ENCODE assay signal across 16 mouse cellular contexts in the genomic region with DNA sequence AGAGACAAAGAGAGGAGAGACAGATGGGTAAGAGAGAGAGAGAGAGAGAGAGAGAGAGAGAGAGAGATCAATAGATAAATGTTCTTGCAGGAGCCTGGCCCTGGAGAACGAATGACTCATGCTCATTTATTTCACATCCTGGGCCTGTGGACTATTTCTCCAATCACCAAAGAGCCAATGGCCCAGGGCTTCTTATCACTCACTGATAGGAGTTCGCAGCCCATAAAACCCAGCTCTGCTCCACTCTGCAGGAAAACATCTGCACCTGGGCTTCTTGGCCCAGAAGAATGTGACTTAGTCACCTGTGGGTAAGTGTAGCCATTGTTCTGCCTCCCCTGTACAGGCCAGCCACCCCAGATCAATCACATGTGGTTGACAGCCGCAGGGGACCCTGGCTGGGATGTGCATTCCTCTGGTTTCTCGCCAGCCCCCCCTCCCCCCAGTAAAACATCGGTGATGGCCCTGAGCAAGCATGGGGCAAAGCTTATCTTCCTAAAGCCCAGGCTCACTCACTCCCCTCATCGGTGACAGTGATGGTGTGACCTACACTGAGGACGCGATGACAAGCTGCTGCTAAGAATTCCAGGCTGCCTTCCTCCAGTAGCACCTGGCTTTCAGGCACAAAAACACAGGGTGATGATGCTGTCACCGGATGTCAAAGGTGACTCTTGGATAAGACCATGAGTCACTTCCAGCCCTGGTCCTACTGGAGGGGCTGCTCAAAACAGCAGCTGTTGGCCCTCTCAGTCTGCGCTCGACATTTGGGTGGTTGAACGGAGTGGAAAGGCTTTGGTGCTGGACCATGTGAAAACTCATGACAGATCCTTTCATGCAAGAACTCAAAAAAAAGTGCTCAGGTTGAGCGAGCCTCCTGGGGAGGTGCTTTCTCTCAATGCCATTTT.
DNase-seq lines count a peak whose midpoint lies in the region; ATAC-seq and TF ChIP-seq lines count a peak whose summit lies in the region.
"Had no signal": no experiment of that assay in that cellular context is flagged by ENCODE, and none has a peak within 500 bp of the region (broad histone marks: within the 10 kb centered on the region; RNA-seq: fewer than 3 reads in every experiment).

No protein-coding gene starts in this region.

- DNase-seq in adrenal gland, adult (ENCODE audit: inconsistent age in 2 of 2, low spot score in 1 of 2) = peak; percentile 39 to 74
- no peak for DNase-seq in adrenal gland, postnatal 14 days
- DNase-seq in kidney, adult 11 months = no peak
- peak; percentile 18 for DNase-seq in fat pad, adult 2 months (ENCODE audit: extremely low read depth, low read depth, low spot score)
- DNase-seq in cerebellum, adult 9-11 months = no peak
- no peak for DNase-seq in frontal cortex, postnatal 36 days (ENCODE audit: low spot score in 2 of 2)
- DNase-seq: layer of hippocampus, postnatal 36 days; right cerebral cortex, postnatal 14 days; thymus, postnatal 25 days had no signal

- H3K9me3 ChIP-seq in kidney, embryonic 16.5 days (ENCODE audit: low read length) = no peaks in the 10 kb centered on the region
- H3K9me3 ChIP-seq: embryonic facial prominence, embryonic 12.5 days; neural tube, embryonic 13.5 days had no signal

- no peak for ATAC-seq in kidney, embryonic 16.5 days (ENCODE audit: low FRiP score, low TSS enrichment)
- ATAC-seq: Patski had no signal

- 46% methylated on average over 13 of the region's 13 CpGs for WGBS in kidney, embryonic 16.5 days

- no peak overlapping the region for H3K4me3 ChIP-seq in kidney, embryonic 16.5 days (ENCODE audit: low read length)
- no peak overlapping the region for H3K4me3 ChIP-seq in myocyte
- H3K4me3 ChIP-seq: embryonic facial prominence, embryonic 12.5 days; neural tube, embryonic 13.5 days had no signal

- H3K9ac ChIP-seq in kidney, embryonic 16.5 days (replicated peaks; ENCODE audit: low read length) = no peak overlapping the region
- H3K9ac ChIP-seq: embryonic facial prominence, embryonic 12.5 days; hindbrain, embryonic 14.5 days; liver, embryonic 14.5 days; neural tube, embryonic 13.5 days had no signal

- no peaks in the 10 kb centered on the region for H3K36me3 ChIP-seq in kidney, embryonic 16.5 days (ENCODE audit: insufficient read depth, low read length)
- H3K36me3 ChIP-seq in myocyte (ENCODE audit: control insufficient read depth, insufficient read depth) = no peaks in the 10 kb centered on the region
- H3K36me3 ChIP-seq: embryonic facial prominence, embryonic 12.5 days; neural tube, embryonic 13.5 days had no signal

- peak overlapping the region; percentile 35 for H3K27ac ChIP-seq in kidney, embryonic 16.5 days (ENCODE audit: low read length)
- H3K27ac ChIP-seq: embryonic facial prominence, embryonic 12.5 days; hindbrain, embryonic 14.5 days; liver, embryonic 14.5 days; neural tube, embryonic 13.5 days had no signal

- no peaks in the 10 kb centered on the region for H3K79me2 ChIP-seq in myocyte (ENCODE audit: control insufficient read depth, insufficient read depth)

- no peaks in the 10 kb centered on the region for H3K27me3 ChIP-seq in kidney, embryonic 16.5 days (ENCODE audit: insufficient read depth, low read length)
- H3K27me3 ChIP-seq in myocyte (ENCODE audit: control insufficient read depth, insufficient read depth, insufficient read length) = no peaks in the 10 kb centered on the region
- H3K27me3 ChIP-seq: embryonic facial prominence, embryonic 12.5 days; neural tube, embryonic 13.5 days; Patski had no signal

- H3K4me2 ChIP-seq in kidney, embryonic 16.5 days (replicated peaks; ENCODE audit: low read depth, low read length) = no peak overlapping the region
- H3K4me2 ChIP-seq in myocyte (ENCODE audit: low read depth) = peak overlapping the region; percentile 5
- H3K4me2 ChIP-seq: embryonic facial prominence, embryonic 12.5 days; hindbrain, embryonic 14.5 days; neural tube, embryonic 13.5 days had no signal

- peaks cover 29% of the 10 kb centered on the region for H3K4me1 ChIP-seq in kidney, embryonic 16.5 days (ENCODE audit: insufficient read depth, low read length)

- H3ac ChIP-seq in myocyte (ENCODE audit: control insufficient read depth, insufficient read length) = no peak overlapping the region

- TF ChIP-seq POLR2A in myocyte (IDR thresholded peaks at IDR 0.05; ENCODE audit: insufficient read length, low read depth) = no peak

TF ChIP-seq in myocyte, 11 proteins besides CTCF, POLR2A, EP300 and RAD21:
- TF ChIP-seq MYOD1 (IDR thresholded peaks at IDR 0.05; ENCODE audit: control insufficient read depth in 1 of 3, insufficient read length in 2 of 3, low read depth in 2 of 3) (peak in 2 of 3 experiments; percentile 50 to 68), SRF (IDR thresholded peaks at IDR 0.05; ENCODE audit: control insufficient read depth, insufficient read length, low read depth) (no peak), MYOG (IDR thresholded peaks at IDR 0.05; ENCODE audit: control insufficient read depth in 1 of 3, insufficient read depth in 1 of 3, insufficient read length in 2 of 3, low read depth in 2 of 3) (peak in 1 of 3 experiments; percentile 38)

Comparison
In these comparisons a context has a peak if more than half of its experiments do, and no peak if none do; other contexts are left out.
1. DNase-seq: peak in adrenal gland, adult (2 of 2) and fat pad, adult 2 months (single experiment); none in adrenal gland, postnatal 14 days (single experiment), kidney, adult 11 months (single experiment), cerebellum, adult 9-11 months (single experiment) and frontal cortex, postnatal 36 days (0 of 2).